Mouse (Mus musculus): ENCODE results near the gene Cyp2c29. TPM values are rescaled to one million over a fixed set of nuclear protein-coding genes. Genes with fewer than 3 reads are reported as not detected.
"Not testable (repeated sequence)": the region's sequence is repeated elsewhere in the genome, so short reads cannot be mapped to it uniquely, and the experiment has no call there.

Gene Cyp2c29
- polyA plus RNA-seq (2015; fragmentation: Nextera tagmentation; extraction: Ambion mirVana), result not detected in 2 replicates

DNA sequence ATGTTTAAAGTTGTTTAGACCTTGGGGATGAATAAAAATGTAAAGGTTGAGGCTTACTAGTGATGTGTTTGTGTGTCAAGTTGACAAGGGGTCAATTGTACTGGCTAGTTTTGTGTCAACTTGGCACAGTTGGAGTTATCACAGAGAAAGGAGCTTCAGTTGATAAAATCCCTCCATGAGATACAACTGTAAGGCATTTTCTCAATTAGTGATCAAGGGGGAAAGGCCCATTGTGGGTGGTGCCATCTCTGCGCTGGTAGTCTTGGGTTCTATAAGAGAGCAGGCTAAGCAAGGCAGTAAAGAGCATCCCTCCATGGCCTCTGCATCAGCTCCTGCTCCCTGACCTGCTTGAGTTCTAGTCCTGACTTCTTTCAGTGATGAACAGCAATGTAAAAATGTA is at the start of gene Cyp2c29:
Gene Cyp2c29 (plus strand): TSS at position 301 of the 400 bp plus-strand sequence.
- no CpG with 5 or more reads among the region's 1 CpGs for WGBS
- ATAC-seq (replicated peaks); H3K4me1 ChIP-seq: not testable (repeated sequence)

GRCm38 (mm10) chr19:39267036-39267435 is 2.2 kb upstream of the Cyp2c29 start:
- H3K4me1 ChIP-seq; H3K27ac ChIP-seq (replicated peaks); H3K9ac ChIP-seq (replicated peaks); H3K4me3 ChIP-seq; ATAC-seq (replicated peaks); H3K4me2 ChIP-seq (replicated peaks); H3K9me3 ChIP-seq; H3K27me3 ChIP-seq; H3K36me3 ChIP-seq: not testable (repeated sequence)
- 69% methylated on average over 2 of the region's 2 CpGs for WGBS

More for the DNA sequence above, at the start of gene Cyp2c29:
- H3K27me3 ChIP-seq; H3K9me3 ChIP-seq; H3K36me3 ChIP-seq; H3K9ac ChIP-seq (replicated peaks); H3K27ac ChIP-seq (replicated peaks); H3K4me3 ChIP-seq; H3K4me2 ChIP-seq (replicated peaks): not testable (repeated sequence)

DNA sequence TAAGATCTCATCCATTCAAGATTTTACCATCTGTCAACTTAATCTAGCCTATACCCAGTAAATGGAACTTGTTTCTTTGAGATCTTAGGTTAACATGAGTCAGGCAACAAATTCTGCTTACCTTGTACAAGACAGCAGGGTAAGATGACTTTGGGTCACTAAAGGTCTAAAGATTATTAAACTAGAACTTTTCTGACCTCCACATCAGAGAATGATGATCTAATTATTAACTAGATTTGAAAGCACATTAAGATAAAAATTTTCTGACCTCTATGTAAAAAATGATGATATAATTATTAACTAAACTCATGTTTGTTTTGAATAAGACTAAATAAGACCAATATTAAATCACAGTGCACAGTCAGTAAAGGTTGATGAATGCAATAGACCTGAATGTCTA is 13.6 kb downstream of the Cyp2c29 start:
- no peaks in the 10 kb centered on the region for H3K27me3 ChIP-seq
- H3K4me2 ChIP-seq (replicated peaks), result no peak overlapping the region
- H3K9me3 ChIP-seq, result peaks cover 15% of the 10 kb centered on the region; the same call in 1 of the 2 replicates
- no peak overlapping the region for H3K9ac ChIP-seq (replicated peaks)
- H3K4me3 ChIP-seq, result no peak overlapping the region
- no peaks in the 10 kb centered on the region for H3K4me1 ChIP-seq
- no peak for ATAC-seq (replicated peaks)
- H3K27ac ChIP-seq (replicated peaks), result no peak overlapping the region
- H3K36me3 ChIP-seq, result no peaks in the 10 kb centered on the region

DNA sequence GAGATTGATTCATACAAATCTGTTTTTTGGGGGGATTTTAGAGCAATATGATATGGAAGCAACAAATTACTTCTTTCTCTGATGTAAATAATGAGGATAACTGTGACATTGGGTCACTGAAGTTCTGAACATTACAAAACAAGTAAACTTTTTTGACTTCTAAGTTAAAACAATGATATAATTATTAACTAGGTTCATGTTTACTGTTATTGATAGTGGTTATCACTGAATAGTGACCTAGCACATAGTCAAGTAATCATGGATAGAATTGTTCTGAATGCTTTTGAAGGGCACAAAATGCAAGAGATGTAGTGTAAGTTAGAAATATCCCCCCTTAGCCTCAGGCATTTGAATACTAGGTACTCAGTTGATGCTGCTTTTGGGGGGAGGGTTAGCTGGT is 16.4 kb downstream of the Cyp2c29 start:
- Histone ChIP-seq H3K27ac (replicated peaks) (no peak overlapping the region), H3K36me3 (no peaks in the 10 kb centered on the region), H3K9me3 (peaks cover 29% of the 10 kb centered on the region; the same call in 1 of the 2 replicates), H3K27me3 (no peaks in the 10 kb centered on the region), H3K9ac (replicated peaks) (no peak overlapping the region), H3K4me3 (no peak overlapping the region), H3K4me1 (no peaks in the 10 kb centered on the region), H3K4me2 (replicated peaks) (no peak overlapping the region)
- no peak for ATAC-seq (replicated peaks)

GRCm38 (mm10) chr19:39286825-39287224 is 17.6 kb downstream of the Cyp2c29 start:
- no peak overlapping the region for H3K27ac ChIP-seq (replicated peaks)
- no peak overlapping the region for H3K4me2 ChIP-seq (replicated peaks)
- no peaks in the 10 kb centered on the region for H3K36me3 ChIP-seq
- no peak for ATAC-seq (replicated peaks)
- H3K27me3 ChIP-seq, result no peaks in the 10 kb centered on the region
- 80% methylated on average over 4 of the region's 4 CpGs for WGBS
- H3K4me1 ChIP-seq, result no peaks in the 10 kb centered on the region
- no peak overlapping the region for H3K9ac ChIP-seq (replicated peaks)
- no peak overlapping the region for H3K4me3 ChIP-seq
- H3K9me3 ChIP-seq, result peaks cover 27% of the 10 kb centered on the region; the same call in 1 of the 2 replicates

GRCm38 (mm10) chr19:39288978-39289377 is 19.8 kb downstream of the Cyp2c29 start:
- no peak for ATAC-seq (replicated peaks)
- no peak overlapping the region for H3K4me2 ChIP-seq (replicated peaks)
- H3K4me3 ChIP-seq, result no peak overlapping the region
- H3K9me3 ChIP-seq, result peaks cover 27% of the 10 kb centered on the region; the same call in 1 of the 2 replicates
- H3K27ac ChIP-seq (replicated peaks), result no peak overlapping the region
- no peaks in the 10 kb centered on the region for H3K27me3 ChIP-seq
- no peak overlapping the region for H3K9ac ChIP-seq (replicated peaks)
- WGBS, result 66% methylated on average over 3 of the region's 3 CpGs
- H3K36me3 ChIP-seq, result no peaks in the 10 kb centered on the region
- H3K4me1 ChIP-seq, result no peaks in the 10 kb centered on the region

Other genes with a start within 250 kb of the Cyp2c29 start
- gene Cyp2c65, start 208.4 kb upstream of the Cyp2c29 start, polyA plus RNA-seq (2015; fragmentation: Nextera tagmentation; extraction: Ambion mirVana), result not detected in 2 replicates
- gene Cyp2c66, start 155.5 kb upstream of the Cyp2c29 start, polyA plus RNA-seq (2015; fragmentation: Nextera tagmentation; extraction: Ambion mirVana), result not detected in 2 replicates
- not detected in 2 replicates for gene Cyp2c38, start 193.7 kb downstream of the Cyp2c29 start, polyA plus RNA-seq (2015; fragmentation: Nextera tagmentation; extraction: Ambion mirVana)
- not detected in 2 replicates for gene Cyp2c39, start 241.5 kb downstream of the Cyp2c29 start, polyA plus RNA-seq (2015; fragmentation: Nextera tagmentation; extraction: Ambion mirVana)